Mouse (Mus musculus) left cerebral cortex, adult 9 months (tissue): Measurements from ENCODE around the gene Med24.
"Not testable (repeated sequence)": the region's sequence is repeated elsewhere in the genome, so short reads cannot be mapped to it uniquely, and the experiment has no call there.

Experiments
- DNase-seq, 2 experiments: peaks; one replicate each; pipeline ENCODE4 v3.0.0; 2022; ENCODE audit warnings: low spot score in 2 of 2

Med24 gene

GRCm38 (mm10) chr11:98745932-98746853 is 17.0 kb upstream of the Med24 start:
- DNase-seq: no peak

- no peak for DNase-seq
Observed at GRCm38 (mm10) chr11:98744456-98745019, 15.3 kb upstream of the Med24 start.

- peak in 1 of 2 experiments; percentile 52 for DNase-seq
Observed at GRCm38 (mm10) chr11:98743655-98744345, 14.6 kb upstream of the Med24 start.

GRCm38 (mm10) chr11:98742397-98743291 is 13.4 kb upstream of the Med24 start:
- peak in 1 of 2 experiments; percentile 62 for DNase-seq

- DNase-seq: no peak
Observed at GRCm38 (mm10) chr11:98741622-98742396, 12.6 kb upstream of the Med24 start.

GRCm38 (mm10) chr11:98741051-98741620 is 11.9 kb upstream of the Med24 start:
- no peak for DNase-seq

- DNase-seq: peak in 1 of 2 experiments; percentile 66
Observed at GRCm38 (mm10) chr11:98740393-98741050, 11.3 kb upstream of the Med24 start, which contains the start of gene Thra. Thra (plus strand) TSS chr11:98740638.

- no peak for DNase-seq
Observed at GRCm38 (mm10) chr11:98740026-98740392, 10.8 kb upstream of the Med24 start.

GRCm38 (mm10) chr11:98738925-98739324 is 9.7 kb upstream of the Med24 start:
- no peak for DNase-seq

- DNase-seq: peak in 1 of 2 experiments; percentile 60
Observed at GRCm38 (mm10) chr11:98738428-98738911, 9.2 kb upstream of the Med24 start.

- not testable (repeated sequence) for DNase-seq
Observed at GRCm38 (mm10) chr11:98737220-98737619, 8.0 kb upstream of the Med24 start.

- DNase-seq: no peak
Observed at GRCm38 (mm10) chr11:98736176-98736575, 6.9 kb upstream of the Med24 start.

- no peak for DNase-seq
Observed at GRCm38 (mm10) chr11:98735111-98735510, 5.9 kb upstream of the Med24 start.

GRCm38 (mm10) chr11:98734020-98734419 is 4.8 kb upstream of the Med24 start:
- DNase-seq: no peak

GRCm38 (mm10) chr11:98731134-98731533 is 1.9 kb upstream of the Med24 start:
- DNase-seq: peak in 1 of 2 experiments; percentile 81

- DNase-seq: no peak
Observed at GRCm38 (mm10) chr11:98730727-98731126, 1.5 kb upstream of the Med24 start.

- no peak for DNase-seq
Observed at GRCm38 (mm10) chr11:98725926-98726506, 3.2 kb downstream of the Med24 start.

- no peak for DNase-seq
Observed at GRCm38 (mm10) chr11:98723098-98723497, 6.1 kb downstream of the Med24 start.
